Comparison of ENCODE assay signal across 8 mouse cellular contexts in the genomic region with DNA sequence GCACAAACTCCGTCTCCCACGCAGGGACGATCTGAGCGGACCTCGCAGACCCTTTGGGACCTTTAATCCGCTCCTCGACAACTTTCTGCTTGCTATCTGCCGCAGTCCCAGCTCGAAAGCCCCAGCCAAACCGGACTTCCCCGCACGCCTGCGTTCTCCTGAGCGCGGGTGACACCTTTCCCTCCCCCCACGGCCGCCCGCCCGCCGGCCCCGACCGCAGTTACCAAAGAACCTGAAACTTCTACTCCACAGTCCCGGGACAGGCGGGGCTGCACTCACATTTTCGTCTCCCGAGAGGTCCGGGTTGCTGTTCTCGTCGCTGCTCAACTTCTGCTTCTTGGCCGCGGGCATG. TPM values are rescaled to one million over a fixed set of nuclear protein-coding genes. Genes with fewer than 3 reads are reported as not detected.
DNase-seq lines count a peak whose midpoint lies in the region; ATAC-seq and TF ChIP-seq lines count a peak whose summit lies in the region.

No protein-coding gene starts in this region.

- H3K4me3 ChIP-seq in heart, postnatal 0 days (ENCODE audit: low read depth, low read length): peak overlapping the region; percentile 87
- peak overlapping the region; percentile 87 for H3K4me3 ChIP-seq in hindbrain, embryonic 13.5 days
- H3K4me3 ChIP-seq in midbrain, embryonic 14.5 days (replicated peaks; ENCODE audit: low read depth, low read length): peak overlapping the region; percentile 81

- under 1% methylated on average over 30 of the region's 31 CpGs for whole genome bisulfite sequencing in heart, postnatal 0 days
- WGBS in hindbrain, embryonic 13.5 days: under 1% methylated on average over 31 of the region's 31 CpGs
- WGBS in midbrain, embryonic 14.5 days: under 1% methylated on average over 31 of the region's 31 CpGs

- no peak for TF ChIP-seq EP300 in heart, postnatal 0 days (IDR thresholded peaks at IDR 0.05; ENCODE audit: low read depth)

- H3K4me2 ChIP-seq in heart, postnatal 0 days (ENCODE audit: low read depth, low read length): peak overlapping the region; percentile 95
- peak overlapping the region; percentile 91 for H3K4me2 ChIP-seq in hindbrain, embryonic 13.5 days
- peak overlapping the region; percentile 87 for H3K4me2 ChIP-seq in midbrain, embryonic 14.5 days (ENCODE audit: low read length)

- no peak for TF ChIP-seq CTCF in heart, postnatal 0 days (IDR thresholded peaks at IDR 0.05; ENCODE audit: low read depth)

- ATAC-seq in heart, postnatal 0 days (ENCODE audit: insufficient read depth, low read depth): peak; percentile 49
- peak; percentile 28 for ATAC-seq in activated CD4-positive, CD25-positive, alpha-beta regulatory T cell, adult 4 months
- no peak for ATAC-seq in hindbrain, embryonic 13.5 days (ENCODE audit: low FRiP score)
- ATAC-seq in midbrain, embryonic 14.5 days (ENCODE audit: low FRiP score, low TSS enrichment): no peak

- DNase-seq in heart, postnatal 0 days (ENCODE audit: low spot score): no peak
- DNase-seq in heart, adult 18-20 months: no peak
- no peak for DNase-seq in midbrain, embryonic 14.5 days
- DNase-seq in layer of hippocampus, adult 8-10 months (ENCODE audit: low spot score in 2 of 2): no peak
- no peak for DNase-seq in spleen, adult 18-20 months
- no peak for DNase-seq in layer of hippocampus, postnatal 25 days (ENCODE audit: extremely low spot score in 1 of 2, low spot score in 1 of 2)

- H3K9ac ChIP-seq in heart, postnatal 0 days (replicated peaks; ENCODE audit: low read depth, low read length): peak overlapping the region; percentile 93
- peak overlapping the region; percentile 88 for H3K9ac ChIP-seq in hindbrain, embryonic 13.5 days
- H3K9ac ChIP-seq in midbrain, embryonic 14.5 days (replicated peaks; ENCODE audit: low read length): peak overlapping the region; percentile 89

- H3K27ac ChIP-seq in heart, postnatal 0 days (ENCODE audit: low read depth): peak overlapping the region; percentile 99
- H3K27ac ChIP-seq in hindbrain, embryonic 13.5 days: peak overlapping the region; percentile 99
- H3K27ac ChIP-seq in midbrain, embryonic 14.5 days (replicated peaks; ENCODE audit: low read depth, low read length): peak overlapping the region; percentile 99

- no peaks in the 10 kb centered on the region for H3K27me3 ChIP-seq in heart, postnatal 0 days (ENCODE audit: control insufficient read depth, insufficient read depth, low read length)
- H3K27me3 ChIP-seq in hindbrain, embryonic 13.5 days: no peaks in the 10 kb centered on the region
- no peaks in the 10 kb centered on the region for H3K27me3 ChIP-seq in midbrain, embryonic 14.5 days (ENCODE audit: control insufficient read depth, insufficient read depth, low read length)

- H3K9me3 ChIP-seq in heart, postnatal 0 days (replicated peaks; ENCODE audit: control insufficient read depth, low read length): no peaks in the 10 kb centered on the region
- H3K9me3 ChIP-seq in hindbrain, embryonic 13.5 days: no peaks in the 10 kb centered on the region
- H3K9me3 ChIP-seq in midbrain, embryonic 14.5 days (ENCODE audit: control insufficient read depth, low read length): no peaks in the 10 kb centered on the region

- peaks cover 13% of the 10 kb centered on the region for H3K4me1 ChIP-seq in heart, postnatal 0 days (ENCODE audit: control insufficient read depth, insufficient read depth)
- H3K4me1 ChIP-seq in hindbrain, embryonic 13.5 days (replicated peaks): peaks cover 22% of the 10 kb centered on the region
- peaks cover 17% of the 10 kb centered on the region; the same call in 1 of the 2 replicates for H3K4me1 ChIP-seq in midbrain, embryonic 14.5 days (ENCODE audit: control insufficient read depth, insufficient read depth, low read length)

- peaks cover 16% of the 10 kb centered on the region for H3K36me3 ChIP-seq in heart, postnatal 0 days (replicated peaks; ENCODE audit: control insufficient read depth, insufficient read depth, low read length)
- peaks cover 14% of the 10 kb centered on the region for H3K36me3 ChIP-seq in hindbrain, embryonic 13.5 days
- peaks cover 11% of the 10 kb centered on the region for H3K36me3 ChIP-seq in midbrain, embryonic 14.5 days (ENCODE audit: control insufficient read depth, insufficient read depth, low read length)

RNA-seq across cellular contexts. Expression of gene Eed, which starts 0.7 kb away (rescaled TPM):
- 16.5 and 38.1 TPM in 2 replicates for total RNA-seq in heart, postnatal 0 days (2014; rRNA removed; ENCODE audit: low replicate concordance)
- polyA plus RNA-seq in heart, postnatal 0 days (2015; fragmentation: Nextera tagmentation; extraction: Ambion mirVana): 26.7 and 27.9 TPM in 2 replicates
- total RNA-seq in heart, adult 18-20 months (2021): 10 to 100 TPM; 26.1 to 32.8 TPM
- 10 to 100 TPM; 67.6 to 79.9 TPM for polyA plus RNA-seq in activated CD4-positive, CD25-positive, alpha-beta regulatory T cell, adult 4 months (2017; shearing (Covaris generic))
- polyA plus RNA-seq in hindbrain, embryonic 13.5 days (2015; fragmentation: Nextera tagmentation; extraction: Ambion mirVana): 34.6 and 35.5 TPM in 2 replicates
- polyA plus RNA-seq in midbrain, embryonic 14.5 days (2014; fragmentation: Nextera tagmentation; extraction: Ambion mirVana): 29.2 and 32.9 TPM in 2 replicates
- 10 to 100 TPM; 28.4 to 37.7 (median 34.0) TPM for total RNA-seq in layer of hippocampus, adult 8-10 months (2022)
- 10 to 100 TPM; 33.6 to 40.3 TPM for total RNA-seq in layer of hippocampus, postnatal 25 days (2021)

RNA-seq across cellular contexts. Expression of gene Hikeshi, which starts 39.1 kb away (rescaled TPM):
- total RNA-seq in heart, postnatal 0 days (2014; rRNA removed; ENCODE audit: low replicate concordance): 22.6 and 120 TPM in 2 replicates
- 90.9 and 103 TPM in 2 replicates for polyA plus RNA-seq in heart, postnatal 0 days (2015; fragmentation: Nextera tagmentation; extraction: Ambion mirVana)
- 10 to 100 TPM; 77.9 to 82.5 TPM for total RNA-seq in heart, adult 18-20 months (2021)
- 100 to 1,000 TPM in 1 of 2 experiments, 10 to 100 TPM in 1; 89.3 to 115 TPM for polyA plus RNA-seq in activated CD4-positive, CD25-positive, alpha-beta regulatory T cell, adult 4 months (2017; shearing (Covaris generic))
- 139 and 142 TPM in 2 replicates for polyA plus RNA-seq in hindbrain, embryonic 13.5 days (2015; fragmentation: Nextera tagmentation; extraction: Ambion mirVana)
- 134 and 154 TPM in 2 replicates for polyA plus RNA-seq in midbrain, embryonic 14.5 days (2014; fragmentation: Nextera tagmentation; extraction: Ambion mirVana)
- total RNA-seq in layer of hippocampus, adult 8-10 months (2022): 100 to 1,000 TPM in 2 of 4 experiments, 10 to 100 TPM in 2; 76.4 to 119 (median 97.1) TPM
- 100 to 1,000 TPM in 1 of 2 experiments, 10 to 100 TPM in 1; 85.0 to 105 TPM for total RNA-seq in layer of hippocampus, postnatal 25 days (2021)

Comparison
In these comparisons a context has a peak if more than half of its experiments do, and no peak if none do; other contexts are left out.
1. ATAC-seq: peak in heart, postnatal 0 days (single experiment) and activated CD4-positive, CD25-positive, alpha-beta regulatory T cell, adult 4 months (single experiment); none in hindbrain, embryonic 13.5 days (single experiment) and midbrain, embryonic 14.5 days (single experiment).
2. Peak in every context shown above with its lines, with median percentiles within 50 percentile points of each other: H3K27ac ChIP-seq, H3K4me2 ChIP-seq, H3K4me3 ChIP-seq and H3K9ac ChIP-seq.